Mouse (Mus musculus) heart, adult 2 months (tissue): ENCODE results near the gene Krtap1-3. TPM values are rescaled to one million over a fixed set of nuclear protein-coding genes. Genes with fewer than 3 reads are reported as not detected.

Experiments used
- DNase-seq, 2 experiments: peaks; one replicate each; pipeline ENCODE4 v3.0.0; 2021
- H3K27ac ChIP-seq: fragments of 200-600 bp; 2 replicates; pipeline ENCODE4 v1.8.1; 2022
- H3K27me3 ChIP-seq: fragments of 200-500 bp; 2 replicates; pipeline ENCODE4 v1.6.1; 2012; ENCODE audit warnings: mild to moderate bottlenecking, low read length, inconsistent platforms, mixed read lengths; ENCODE audit not compliant: control insufficient read depth, insufficient read depth
- H3K36me3 ChIP-seq: fragments of 200-500 bp; 2 replicates; pipeline ENCODE4 v1.6.1; 2012; ENCODE audit warnings: low read length, inconsistent platforms; ENCODE audit not compliant: control insufficient read depth, insufficient read depth
- H3K4me1 ChIP-seq: fragments of 200-500 bp; 2 replicates; pipeline ENCODE4 v1.6.1; 2011; ENCODE audit warnings: low read length; ENCODE audit not compliant: control insufficient read depth, insufficient read depth
- H3K4me3 ChIP-seq: fragments of 200-600 bp; 2 replicates; pipeline ENCODE4 v1.8.1; 2022
- H3K79me2 ChIP-seq: fragments of 200-500 bp; replicated peaks from 2 replicates; pipeline ENCODE4 v1.6.1; 2012; ENCODE audit warnings: mild to moderate bottlenecking, inconsistent platforms, low read length, moderate library complexity, mixed read lengths; ENCODE audit not compliant: control insufficient read depth, insufficient read depth
- H3K9ac ChIP-seq: fragments of 200-500 bp; 2 replicates; pipeline ENCODE4 v1.6.1; 2012; ENCODE audit warnings: low read depth, mild to moderate bottlenecking, control low read depth, inconsistent platforms, low read length, mixed read lengths
- CTCF ChIP-seq: fragments of 200-600 bp; IDR thresholded peaks from 2 replicates; pipeline ENCODE4 v1.8.1; 2022; ENCODE audit warnings: antibody characterized with exemption, mild to moderate bottlenecking, moderate library complexity
- EP300 ChIP-seq: fragments of 200-500 bp; IDR thresholded peaks from 2 replicates; pipeline ENCODE4 v1.6.1; 2011; ENCODE audit warnings: low read depth, low read length, control low read depth; ENCODE audit not compliant: insufficient read depth
- POLR2A ChIP-seq: fragments of 200-500 bp; IDR thresholded peaks from 2 replicates; pipeline ENCODE4 v1.6.1; 2011; ENCODE audit warnings: mild to moderate bottlenecking, low read depth, low read length, control low read depth; ENCODE audit not compliant: insufficient read depth
- WGBS: fragments of 180-500 bp; shearing (Covaris S2); methylation state at CpG from one replicate; pipeline ENCODE4 v1.1.7; 2018; 5-methylcytosine and 5-hydroxymethylcytosine counted together
- intact Hi-C: fragments of 180-260 bp; cut with DNase I; formaldehyde crosslinking; loops from one replicate; pipeline ENCODE4 v1.15.1; 2025
- polyA plus RNA-seq: library from polyadenylated mRNA; depleted of rRNA; stranded (reverse); fragments of >200 nt; gene quantifications from 2 replicates; pipeline ENCODE4 v1.2.3, GENCODE M21; 2012
- total RNA-seq, 2 experiments: library from RNA; stranded (reverse); gene quantifications; 2 replicates each; pipeline ENCODE4 v1.2.3; 2021

Gene Krtap1-3
- total and polyA plus RNA-seq, 3 experiments = not detected

DNA sequence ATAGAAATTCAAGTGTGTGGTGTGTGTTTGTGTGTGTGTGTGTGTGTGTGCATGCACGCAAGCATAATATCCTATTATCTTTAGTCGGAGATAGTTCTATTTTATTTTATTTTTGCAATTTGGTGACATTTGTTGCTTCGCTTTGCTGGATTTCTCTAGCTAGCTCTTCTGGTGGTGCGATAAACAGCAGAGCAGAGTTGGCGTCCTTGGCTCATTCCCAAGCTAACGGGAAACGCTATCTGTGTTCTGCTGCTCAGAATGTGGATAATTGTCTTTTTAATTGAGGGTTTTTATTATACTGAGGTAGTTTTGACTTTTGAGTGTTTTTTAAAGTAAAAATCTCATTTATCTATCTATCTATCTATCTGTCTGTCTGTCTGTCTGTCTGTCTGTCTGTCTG, 6.0 kb downstream of the Krtap1-3 start:
- no peaks in the 10 kb centered on the region for H3K79me2 ChIP-seq
- no peaks in the 10 kb centered on the region for H3K27me3 ChIP-seq
- WGBS = 61% methylated on average over 7 of the region's 7 CpGs
- no peak overlapping the region for H3K27ac ChIP-seq
- TF ChIP-seq POLR2A = no peak
- no peak for TF ChIP-seq CTCF
- TF ChIP-seq EP300 = no peak
- H3K4me3 ChIP-seq = no peak overlapping the region
- no peak for DNase-seq
- no peaks in the 10 kb centered on the region for H3K4me1 ChIP-seq
- no peak overlapping the region for H3K9ac ChIP-seq
- H3K36me3 ChIP-seq = no peaks in the 10 kb centered on the region
- intact Hi-C loops = no loop called here

DNA sequence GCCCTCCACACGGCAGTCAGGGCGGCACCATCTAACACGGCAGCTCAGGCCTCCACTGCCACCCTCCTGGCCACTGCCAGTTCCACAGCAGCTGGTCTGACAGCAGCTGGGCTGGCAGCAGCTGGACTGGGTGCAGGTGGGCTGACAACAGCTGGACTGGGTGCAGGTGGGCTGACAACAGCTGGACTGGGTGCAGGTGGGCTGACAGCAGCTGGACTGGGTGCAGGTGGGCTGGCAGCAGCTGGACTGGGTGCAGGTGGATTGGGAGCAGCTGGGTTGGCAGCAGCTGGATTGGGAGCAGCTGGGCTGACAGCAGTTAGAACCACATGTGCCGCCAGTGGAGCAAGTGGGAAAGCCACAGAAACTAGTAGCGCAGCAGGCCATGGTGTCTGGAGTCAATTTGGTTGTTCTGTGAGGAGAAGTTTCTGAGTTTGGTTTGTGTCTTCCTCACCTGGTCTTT, 7.9 kb downstream of the Krtap1-3 start, which contains the start of gene Krtap1-4:
Krtap1-4 (minus strand) TSS at position 410 of the 460 bp plus-strand sequence.
- intact Hi-C loops = no loop called here
- H3K79me2 ChIP-seq = no peaks in the 10 kb centered on the region
- no peaks in the 10 kb centered on the region for H3K27me3 ChIP-seq
- WGBS = 78% methylated on average over 5 of the region's 5 CpGs
- no peaks in the 10 kb centered on the region for H3K4me1 ChIP-seq
- DNase-seq = no peak
- no peak within 1 kb of the TSS for H3K4me3 ChIP-seq
- no peak for TF ChIP-seq CTCF
- TF ChIP-seq EP300 = no peak
- no peak for TF ChIP-seq POLR2A
- H3K27ac ChIP-seq = no peak within 1 kb of the TSS
- no peak within 1 kb of the TSS for H3K9ac ChIP-seq
- no peaks in the 10 kb centered on the region for H3K36me3 ChIP-seq

DNA sequence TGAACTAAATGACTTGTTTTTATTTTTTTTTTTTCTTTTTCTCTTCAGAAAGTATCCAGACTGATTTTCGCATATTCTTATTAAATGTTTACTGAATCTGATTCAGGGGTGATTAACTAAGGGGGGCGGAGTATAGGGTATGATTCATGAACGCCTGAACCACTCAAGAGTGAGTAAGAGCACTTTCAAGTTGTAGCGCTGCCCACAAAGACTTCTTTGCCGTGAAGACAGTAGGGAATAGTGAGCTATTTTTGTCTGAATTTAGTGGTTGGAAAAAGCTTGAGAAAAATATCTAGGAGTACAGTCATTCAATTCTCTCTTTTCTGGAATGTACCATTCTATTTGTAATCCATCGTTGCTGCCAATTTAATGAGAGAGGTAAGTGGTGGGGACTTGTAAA, 9.6 kb downstream of the Krtap1-3 start:
- WGBS = 71% methylated on average over 6 of the region's 6 CpGs
- Histone ChIP-seq H3K4me3 (no peak overlapping the region), H3K9ac (no peak overlapping the region), H3K36me3 (no peaks in the 10 kb centered on the region), H3K27ac (no peak overlapping the region), H3K4me1 (no peaks in the 10 kb centered on the region), H3K79me2 (no peaks in the 10 kb centered on the region), H3K27me3 (no peaks in the 10 kb centered on the region)
- no peak for TF ChIP-seq CTCF
- intact Hi-C loops = no loop called here
- DNase-seq = no peak

DNA sequence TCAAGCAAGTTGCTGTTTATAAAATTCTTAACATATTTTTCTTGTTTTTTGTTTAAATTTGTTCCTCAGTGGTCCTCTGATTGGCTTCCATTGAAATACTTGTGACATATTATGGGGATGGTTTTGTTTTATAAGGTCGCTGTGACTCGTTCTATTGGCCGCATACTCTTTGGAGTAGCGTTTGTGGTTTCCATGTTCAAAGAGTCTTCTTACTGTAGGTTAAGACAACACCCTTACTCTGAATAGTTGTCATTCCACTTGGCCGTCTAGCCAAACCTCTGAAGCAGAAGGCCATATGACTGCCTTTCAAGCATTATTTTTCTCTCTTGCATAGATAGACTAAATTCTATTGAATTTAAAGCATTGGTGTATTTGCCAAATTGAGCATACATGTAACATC, 10.1 kb downstream of the Krtap1-3 start:
- DNase-seq = no peak
- H3K79me2 ChIP-seq = no peaks in the 10 kb centered on the region
- TF ChIP-seq POLR2A (no peak), CTCF (no peak), EP300 (no peak)
- no peak overlapping the region for H3K27ac ChIP-seq
- intact Hi-C loops = no loop called here
- H3K36me3 ChIP-seq = no peaks in the 10 kb centered on the region
- no peak overlapping the region for H3K4me3 ChIP-seq
- no peak overlapping the region for H3K9ac ChIP-seq
- H3K27me3 ChIP-seq = no peaks in the 10 kb centered on the region
- WGBS = 90% methylated on average over 5 of the region's 5 CpGs
- no peaks in the 10 kb centered on the region for H3K4me1 ChIP-seq

DNA sequence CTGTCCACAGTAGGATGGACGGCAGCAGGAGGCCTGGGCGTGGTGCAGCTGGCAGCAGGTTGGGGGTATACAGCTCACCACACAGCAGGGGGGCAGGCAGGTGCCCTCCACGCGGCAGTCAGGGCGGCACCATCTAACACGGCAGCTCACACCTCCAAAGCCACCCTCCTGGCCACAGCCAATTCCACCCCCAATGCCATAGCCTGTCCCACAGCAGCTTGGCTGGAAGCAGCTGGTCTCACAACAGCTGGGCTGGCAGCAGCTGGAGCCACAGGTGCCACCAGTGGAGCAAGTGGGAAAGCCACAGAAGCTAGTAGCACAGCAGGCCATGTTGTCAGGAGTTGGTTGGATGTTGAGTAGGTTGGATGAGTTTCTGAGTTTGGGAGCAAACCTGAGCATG, 10.5 kb downstream of the Krtap1-3 start, which contains the start of gene Krtap1-5:
Krtap1-5 (minus strand) TSS at position 381 of the 400 bp plus-strand sequence.
- TF ChIP-seq CTCF = no peak
- TF ChIP-seq POLR2A = no peak
- no peak for TF ChIP-seq EP300
- Histone ChIP-seq H3K79me2 (no peaks in the 10 kb centered on the region), H3K4me3 (no peak within 1 kb of the TSS), H3K4me1 (no peaks in the 10 kb centered on the region), H3K27me3 (no peaks in the 10 kb centered on the region), H3K9ac (no peak within 1 kb of the TSS), H3K36me3 (no peaks in the 10 kb centered on the region), H3K27ac (no peak within 1 kb of the TSS)
- intact Hi-C loops = no loop called here
- DNase-seq = no peak
- 75% methylated on average over 6 of the region's 6 CpGs for WGBS

DNA sequence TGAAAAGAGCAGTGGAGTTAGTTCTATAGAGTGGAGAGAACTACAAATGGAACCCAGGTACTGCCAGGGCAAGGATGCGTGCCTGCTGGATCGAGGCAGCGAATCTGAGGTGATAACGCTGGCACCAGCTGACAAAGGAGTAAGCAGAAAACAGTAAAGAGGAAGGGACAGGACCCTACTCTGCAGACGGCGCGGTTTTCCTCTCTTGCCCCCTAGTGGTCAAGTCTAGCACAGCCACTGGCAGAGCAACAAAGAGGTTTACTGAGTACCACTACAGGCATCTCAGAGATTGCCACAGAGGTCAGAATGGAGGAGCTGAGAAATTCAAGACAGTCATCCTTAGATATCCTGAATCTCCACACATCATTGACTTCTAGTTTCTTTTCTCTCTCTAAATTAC, 17.0 kb downstream of the Krtap1-3 start:
- Histone ChIP-seq H3K27ac (no peak overlapping the region), H3K36me3 (no peaks in the 10 kb centered on the region), H3K27me3 (no peaks in the 10 kb centered on the region), H3K9ac (no peak overlapping the region), H3K79me2 (no peaks in the 10 kb centered on the region), H3K4me1 (no peaks in the 10 kb centered on the region), H3K4me3 (no peak overlapping the region)
- DNase-seq = peak; percentile 23 to 55
- intact Hi-C loops = loop anchor here (1.0 kb wide), 2 partner anchors 110 to 195 kb away; no protein-coding TSS in a partner anchor
- WGBS = 2% methylated on average over 7 of the region's 7 CpGs
- TF ChIP-seq CTCF (peak; percentile 92), POLR2A (no peak)
